Mouse (Mus musculus) MEL (cell line): ENCODE results near the gene Arid1b. TPM values are rescaled to one million over a fixed set of nuclear protein-coding genes. Genes with fewer than 3 reads are reported as not detected.
A peak's percentile ranks its signal among the peaks of the same experiment; 100 is the strongest.

Experiments
- DNase-seq: peaks from one replicate; pipeline ENCODE4 v3.0.0; 2011; ENCODE audit warnings: low read depth, low spot score
- H3K27ac ChIP-seq: 2 replicates; pipeline ENCODE4 v1.5.1; 2012; ENCODE audit warnings: low read depth, mild to moderate bottlenecking, control low read depth, low read length, moderate library complexity; ENCODE audit not compliant: control insufficient read depth
- H3K27me3 ChIP-seq, 2 experiments: fragments of 150-350 bp in 1 of 2; sonication (generic) in 1 of 2; 2 replicates each; pipeline ENCODE4 v1.6.1; 2012; ENCODE audit warnings: low read length in 2 of 2, mild to moderate bottlenecking in 2 of 2, improper control_type of control experiment in 1 of 2, moderate library complexity in 1 of 2; ENCODE audit not compliant: insufficient read depth in 2 of 2, control insufficient read depth in 1 of 2
- H3K36me3 ChIP-seq, 2 experiments: 2 replicates each; pipeline ENCODE4 v1.6.1; 2012 to 2014; ENCODE audit warnings: low read length in 2 of 2, improper control_type of control experiment in 1 of 2, inconsistent platforms in 1 of 2, mild to moderate bottlenecking in 1 of 2; ENCODE audit not compliant: insufficient read depth in 2 of 2, control insufficient read depth in 1 of 2
- H3K4me1 ChIP-seq, 2 experiments: fragments of 150-350 bp in 1 of 2; sonication (generic) in 1 of 2; 2 replicates each; pipeline ENCODE4 v1.6.1; 2012; ENCODE audit warnings: low read length in 2 of 2, improper control_type of control experiment in 1 of 2, mild to moderate bottlenecking in 1 of 2; ENCODE audit not compliant: insufficient read depth in 2 of 2, control insufficient read depth in 1 of 2
- H3K4me3 ChIP-seq, 2 experiments: fragments of 150-350 bp in 1 of 2; sonication (generic) in 1 of 2; 2 replicates each; pipeline ENCODE4 v1.5.1; 2012; ENCODE audit warnings: low read depth in 2 of 2, low read length in 2 of 2, mild to moderate bottlenecking in 2 of 2, moderate library complexity in 2 of 2, control low read depth in 1 of 2, improper control_type of control experiment in 1 of 2; ENCODE audit not compliant: control insufficient read depth in 1 of 2, insufficient read depth in 1 of 2
- H3K79me2 ChIP-seq: 2 replicates; pipeline ENCODE4 v1.6.1; 2012; ENCODE audit warnings: mild to moderate bottlenecking, low read length, moderate library complexity; ENCODE audit not compliant: control insufficient read depth, poor library complexity, insufficient read depth
- H3K9ac ChIP-seq: 2 replicates; pipeline ENCODE4 v1.6.1; 2012; ENCODE audit warnings: low read depth, mild to moderate bottlenecking, control low read depth, low read length, moderate library complexity; ENCODE audit not compliant: control insufficient read depth, poor library complexity, severe bottlenecking
- H3K9me3 ChIP-seq: fragments of 150-350 bp; sonication (generic); replicated peaks from 2 replicates; pipeline ENCODE4 v1.6.1; 2012; ENCODE audit warnings: mild to moderate bottlenecking, low read length, improper control_type of control experiment, moderate library complexity; ENCODE audit not compliant: insufficient read depth
- BHLHE40 ChIP-seq: IDR thresholded peaks from 2 replicates; pipeline ENCODE4 v1.6.1; 2012; ENCODE audit warnings: low read depth, mild to moderate bottlenecking, inconsistent platforms, low read length, improper control_type of control experiment, borderline replicate concordance
- CHD1 ChIP-seq: IDR thresholded peaks from 2 replicates; pipeline ENCODE4 v1.6.1; 2012; ENCODE audit warnings: low read depth, mild to moderate bottlenecking, inconsistent platforms, low read length, improper control_type of control experiment
- CHD2 ChIP-seq: IDR thresholded peaks from 2 replicates; pipeline ENCODE4 v1.6.1; 2011; ENCODE audit warnings: low read length, improper control_type of control experiment
- CTCF ChIP-seq, 3 experiments: IDR thresholded peaks in 2 of 3; conservative IDR thresholded peaks in 1 of 3; 2 replicates each; pipeline ENCODE4 v1.5.1; 2011 to 2012; ENCODE audit warnings: low read length in 3 of 3, low read depth in 2 of 3, mild to moderate bottlenecking in 2 of 3, improper control_type of control experiment in 1 of 3, inconsistent platforms in 1 of 3, mixed read lengths in 1 of 3, moderate library complexity in 1 of 3; ENCODE audit not compliant: control insufficient read depth in 1 of 3, insufficient read depth in 1 of 3, poor library complexity in 1 of 3, severe bottlenecking in 1 of 3
- E2F4 ChIP-seq: IDR thresholded peaks from 2 replicates; pipeline ENCODE4 v1.6.1; 2011; ENCODE audit warnings: low read depth, low read length, improper control_type of control experiment, borderline replicate concordance
- ELF1 ChIP-seq: IDR thresholded peaks from 2 replicates; pipeline ENCODE4 v1.6.1; 2014; ENCODE audit warnings: low read depth, mild to moderate bottlenecking, inconsistent platforms, low read length, improper control_type of control experiment, moderate library complexity
- EP300 ChIP-seq, 2 experiments: IDR thresholded peaks; 2 replicates each; pipeline ENCODE4 v1.6.1; 2011; ENCODE audit warnings: improper control_type of control experiment in 2 of 2, low read length in 2 of 2, low read depth in 1 of 2, mild to moderate bottlenecking in 1 of 2
- ETS1 ChIP-seq: IDR thresholded peaks from 2 replicates; pipeline ENCODE4 v1.6.1; 2012; ENCODE audit warnings: low read depth, mild to moderate bottlenecking, inconsistent platforms, low read length, improper control_type of control experiment, moderate library complexity
- GABPA ChIP-seq: IDR thresholded peaks from 2 replicates; pipeline ENCODE4 v1.6.1; 2012; ENCODE audit warnings: low read depth, mild to moderate bottlenecking, inconsistent platforms, low read length, improper control_type of control experiment, moderate library complexity
- GATA1 ChIP-seq: IDR thresholded peaks from 2 replicates; pipeline ENCODE4 v1.6.1; 2011; ENCODE audit warnings: low read depth, low read length, improper control_type of control experiment
- HCFC1 ChIP-seq: IDR thresholded peaks from 2 replicates; pipeline ENCODE4 v1.6.1; 2012; ENCODE audit warnings: low read depth, mild to moderate bottlenecking, inconsistent platforms, low read length, improper control_type of control experiment, moderate library complexity
- JUND ChIP-seq: IDR thresholded peaks from 2 replicates; pipeline ENCODE4 v1.6.1; 2011; ENCODE audit warnings: low read depth, mild to moderate bottlenecking, improper control_type of control experiment, low read length
- KAT2A ChIP-seq: conservative IDR thresholded peaks from 2 replicates; pipeline ENCODE4 v1.6.1; 2012; ENCODE audit warnings: low read depth, low read length, improper control_type of control experiment, inconsistent platforms
- MAFK ChIP-seq: IDR thresholded peaks from 2 replicates; pipeline ENCODE4 v1.6.1; 2011; ENCODE audit warnings: low read depth, mild to moderate bottlenecking, low read length, improper control_type of control experiment, borderline replicate concordance
- MAX ChIP-seq: IDR thresholded peaks from 2 replicates; pipeline ENCODE4 v1.6.1; 2011; ENCODE audit warnings: low read length, improper control_type of control experiment
- MAZ ChIP-seq: IDR thresholded peaks from 2 replicates; pipeline ENCODE4 v1.6.1; 2012; ENCODE audit warnings: low read depth, mild to moderate bottlenecking, inconsistent platforms, low read length, improper control_type of control experiment
- MEF2A ChIP-seq: IDR thresholded peaks from 2 replicates; pipeline ENCODE4 v1.6.1; 2014; ENCODE audit warnings: low read depth, mild to moderate bottlenecking, inconsistent platforms, low read length, improper control_type of control experiment; ENCODE audit not compliant: poor library complexity, insufficient replicate concordance, severe bottlenecking; ENCODE audit errors: extremely low read depth
- MXI1 ChIP-seq: IDR thresholded peaks from 2 replicates; pipeline ENCODE4 v1.6.1; 2011; ENCODE audit warnings: mild to moderate bottlenecking, low read depth, low read length, improper control_type of control experiment
- MYB ChIP-seq: IDR thresholded peaks from 2 replicates; pipeline ENCODE4 v1.6.1; 2011; ENCODE audit warnings: mild to moderate bottlenecking, low read depth, low read length, improper control_type of control experiment
- MYC ChIP-seq: IDR thresholded peaks from 2 replicates; pipeline ENCODE4 v1.6.1; 2011; ENCODE audit warnings: low read depth, mild to moderate bottlenecking, low read length, improper control_type of control experiment, moderate library complexity
- NELFE ChIP-seq: IDR thresholded peaks from 2 replicates; pipeline ENCODE4 v1.6.1; 2011; ENCODE audit warnings: low read depth, low read length, improper control_type of control experiment
- NRF1 ChIP-seq: IDR thresholded peaks from 2 replicates; pipeline ENCODE4 v1.6.1; 2014; ENCODE audit warnings: low read depth, mild to moderate bottlenecking, inconsistent platforms, low read length, improper control_type of control experiment, moderate library complexity; ENCODE audit not compliant: poor library complexity, insufficient read depth, severe bottlenecking
- POLR2A ChIP-seq, 2 experiments: IDR thresholded peaks; 2 replicates each; pipeline ENCODE4 v1.6.1; 2011 to 2012; ENCODE audit warnings: low read length in 2 of 2, mild to moderate bottlenecking in 2 of 2, control low read depth in 1 of 2, improper control_type of control experiment in 1 of 2, low read depth in 1 of 2, moderate library complexity in 1 of 2; ENCODE audit not compliant: control insufficient read depth in 1 of 2, insufficient read depth in 1 of 2, poor library complexity in 1 of 2
- POLR2AphosphoS2 ChIP-seq: IDR thresholded peaks from 2 replicates; pipeline ENCODE4 v1.6.1; 2011; ENCODE audit warnings: low read length, improper control_type of control experiment
- POLR2AphosphoS5 ChIP-seq: IDR thresholded peaks from 2 replicates; pipeline ENCODE4 v1.6.1; 2012; ENCODE audit warnings: low read depth, borderline replicate concordance, mild to moderate bottlenecking, inconsistent platforms, low read length, moderate library complexity, mixed read lengths
- RAD21 ChIP-seq: IDR thresholded peaks from 2 replicates; pipeline ENCODE4 v1.6.1; 2011; ENCODE audit warnings: mild to moderate bottlenecking, low read depth, low read length, improper control_type of control experiment
- RCOR1 ChIP-seq: IDR thresholded peaks from 2 replicates; pipeline ENCODE4 v1.6.1; 2012; ENCODE audit warnings: low read depth, mild to moderate bottlenecking, inconsistent platforms, low read length, improper control_type of control experiment
- SIN3A ChIP-seq: IDR thresholded peaks from 2 replicates; pipeline ENCODE4 v1.6.1; 2012; ENCODE audit warnings: low read length, improper control_type of control experiment, inconsistent platforms
- SMC3 ChIP-seq: IDR thresholded peaks from 2 replicates; pipeline ENCODE4 v1.6.1; 2011; ENCODE audit warnings: low read depth, low read length, improper control_type of control experiment
- TBP ChIP-seq: IDR thresholded peaks from 2 replicates; pipeline ENCODE4 v1.8.0; 2011; ENCODE audit warnings: low read depth, low read length, improper control_type of control experiment
- TCF12 ChIP-seq: IDR thresholded peaks from 2 replicates; pipeline ENCODE4 v1.6.1; 2014; ENCODE audit warnings: low read depth, mild to moderate bottlenecking, inconsistent platforms, low read length, improper control_type of control experiment, moderate library complexity
- UBTF ChIP-seq: IDR thresholded peaks from 2 replicates; pipeline ENCODE4 v1.6.1; 2012; ENCODE audit warnings: low read depth, mild to moderate bottlenecking, inconsistent platforms, low read length, improper control_type of control experiment, moderate library complexity, borderline replicate concordance; ENCODE audit not compliant: insufficient read depth
- USF1 ChIP-seq: IDR thresholded peaks from 2 replicates; pipeline ENCODE4 v1.6.1; 2014; ENCODE audit warnings: low read depth, mild to moderate bottlenecking, inconsistent platforms, low read length, improper control_type of control experiment, moderate library complexity
- USF2 ChIP-seq, 2 experiments: IDR thresholded peaks; 2 replicates each; pipeline ENCODE4 v1.6.1; 2011 to 2012; ENCODE audit warnings: improper control_type of control experiment in 2 of 2, low read length in 2 of 2, borderline replicate concordance in 1 of 2, inconsistent platforms in 1 of 2, low read depth in 1 of 2, mild to moderate bottlenecking in 1 of 2; ENCODE audit not compliant: insufficient read depth in 1 of 2
- ZC3H11A ChIP-seq: IDR thresholded peaks from 2 replicates; pipeline ENCODE4 v1.6.1; 2012; ENCODE audit warnings: low read depth, mild to moderate bottlenecking, inconsistent platforms, low read length, improper control_type of control experiment
- ZKSCAN1 ChIP-seq: IDR thresholded peaks from 2 replicates; pipeline ENCODE4 v1.6.1; 2012; ENCODE audit warnings: low read depth, mild to moderate bottlenecking, inconsistent platforms, low read length, improper control_type of control experiment, moderate library complexity
- polyA plus RNA-seq, 2 experiments: library from polyadenylated mRNA; stranded (reverse) in 1 of 2; unstranded in 1 of 2; fragments of >175 nt in 1 of 2; fragments of >200 nt in 1 of 2; gene quantifications; 2 replicates each; pipeline versions ENCODE4 v1.2.1 to v1.2.4; 2012; ENCODE audit warnings: low replicate concordance in 2 of 2, low read depth in 1 of 2; ENCODE audit not compliant: insufficient read length in 2 of 2, insufficient read depth in 1 of 2, missing spikeins in 1 of 2
- total RNA-seq: library from RNA; depleted of rRNA; stranded (reverse); fragments of 300-350 nt; gene quantifications from 2 replicates; pipeline ENCODE4 v1.2.3, GENCODE M21; 2012

Arid1b gene
- total and polyA plus RNA-seq, 3 experiments = 13.4 to 17.4 TPM; not detected in 1

GRCm38 (mm10) chr17:5138641-5139205, 144.6 kb downstream of the Arid1b start:
- peak overlapping the region; percentile 50 for H3K9ac ChIP-seq
- peak; percentile 94 for DNase-seq
- H3K36me3 ChIP-seq = no peaks in the 10 kb centered on the region; a peak in 1 of 4 replicates
- H3K4me3 ChIP-seq = peak overlapping the region; percentile 15 to 43; a peak in 3 of 4 replicates
- H3K79me2 ChIP-seq = peaks cover 3% of the 10 kb centered on the region; the same call in 1 of the 2 replicates
- no peaks in the 10 kb centered on the region for H3K27me3 ChIP-seq
- H3K4me1 ChIP-seq = peaks cover 4 to 5% of the 10 kb centered on the region in 2 experiments; a peak in 3 of 4 replicates
- H3K9me3 ChIP-seq = no peaks in the 10 kb centered on the region
- H3K27ac ChIP-seq = peak overlapping the region; percentile 87
- TF ChIP-seq JUND = 0 out of 2 replicates have a peak, but pooled peaks have one; percentile 23
- TF ChIP-seq MYC = 0 out of 2 replicates have a peak, but pooled peaks have one; percentile 65
- TF ChIP-seq TBP = 0 out of 2 replicates have a peak, but pooled peaks have one; percentile 52
- no peak for TF ChIP-seq ZKSCAN1
- TF ChIP-seq ELF1 = peak; percentile 80
- no peak for TF ChIP-seq POLR2AphosphoS5
- TF ChIP-seq MAX = peak; percentile 87
- no peak; the same call in 1 of the 2 replicates for TF ChIP-seq NELFE
- no peak for TF ChIP-seq RCOR1
- TF ChIP-seq KAT2A = peak; percentile 50; the same call in 1 of the 2 replicates
- peak; percentile 60 to 70; a peak in 3 of 4 replicates for TF ChIP-seq EP300 (IDR thresholded peaks at IDR 0.05; ENCODE audit: low read depth in 1 of 2, low read length in 2 of 2)
- TF ChIP-seq RAD21 = no peak; the same call in none of the 2 replicates
- peak in 1 of 3 experiments; percentile 25; a peak in 2 of 6 replicates for TF ChIP-seq CTCF (IDR thresholded peaks at IDR 0.05 in 2 of 3, conservative IDR thresholded peaks at IDR 0.05 in 1 of 3; ENCODE audit: control insufficient read depth in 1 of 3, insufficient read depth in 1 of 3, low read depth in 2 of 3, low read length in 3 of 3, poor library complexity in 1 of 3, severe bottlenecking in 1 of 3)
- TF ChIP-seq ETS1 = peak; percentile 94
- TF ChIP-seq CHD1 = peak; percentile 99
- no peak for TF ChIP-seq BHLHE40
- no peak for TF ChIP-seq CHD2
- peak; percentile 15; the same call in 1 of the 2 replicates for TF ChIP-seq ZC3H11A
- no peak for TF ChIP-seq GABPA
- TF ChIP-seq TCF12 = peak; percentile 43; the same call in 1 of the 2 replicates
- no peak; a peak in 1 of 4 replicates for TF ChIP-seq POLR2A (IDR thresholded peaks at IDR 0.05; ENCODE audit: control insufficient read depth in 1 of 2, insufficient read depth in 1 of 2, low read depth in 1 of 2, low read length in 2 of 2, poor library complexity in 1 of 2)
- peak; percentile 30; the same call in 1 of the 2 replicates for TF ChIP-seq MYB
- no peak for TF ChIP-seq UBTF
- no peak for TF ChIP-seq USF2 (IDR thresholded peaks at IDR 0.05; ENCODE audit: borderline replicate concordance in 1 of 2, insufficient read depth in 1 of 2, low read depth in 1 of 2, low read length in 2 of 2)
- TF ChIP-seq USF1 = peak; percentile 71
- no peak for TF ChIP-seq MAZ
- TF ChIP-seq SIN3A = peak; percentile 98
- no peak for TF ChIP-seq MEF2A
- TF ChIP-seq SMC3 = peak; percentile 20; the same call in 1 of the 2 replicates
- no peak for TF ChIP-seq E2F4
- no peak for TF ChIP-seq NRF1
- TF ChIP-seq MXI1 = peak; percentile 75
- TF ChIP-seq POLR2AphosphoS2 = no peak
- TF ChIP-seq GATA1 = no peak
- TF ChIP-seq MAFK = no peak
- TF ChIP-seq HCFC1 = peak; percentile 82
